Mouse (Mus musculus) cerebellum, adult 2 months (tissue): Measurements from ENCODE around the gene Plbd1.

ENCODE experiments used
- CTCF ChIP-seq: fragments of 200-500 bp; IDR thresholded peaks from 2 replicates; pipeline ENCODE4 v1.5.1; 2011; ENCODE audit warnings: low read depth, mild to moderate bottlenecking, control low read depth, low read length, moderate library complexity, borderline replicate concordance; ENCODE audit not compliant: insufficient read depth
- POLR2A ChIP-seq: fragments of 200-500 bp; IDR thresholded peaks from 2 replicates; pipeline ENCODE4 v1.6.1; 2011; ENCODE audit warnings: low read length, control low read depth, borderline replicate concordance; ENCODE audit not compliant: insufficient read depth

DNA sequence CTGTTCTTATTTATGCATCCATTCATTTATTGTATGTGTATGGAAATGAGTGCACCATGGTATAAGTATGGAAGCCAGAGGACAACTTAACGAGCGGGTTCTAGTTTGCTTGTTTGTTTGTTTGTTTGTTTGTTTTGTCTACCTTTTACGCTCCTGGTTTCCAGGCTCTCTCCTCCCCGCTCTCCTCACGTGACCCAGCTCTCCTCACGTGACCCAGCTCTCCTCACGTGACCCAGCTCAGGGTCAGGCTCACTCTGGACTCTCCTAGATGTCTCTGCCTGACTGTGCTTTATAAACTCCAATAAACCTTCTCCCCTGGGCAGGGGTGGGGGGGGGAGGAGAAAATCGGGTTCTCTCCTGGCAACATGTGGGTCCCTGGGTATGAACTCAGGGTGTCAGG is 11.1 kb downstream of the Plbd1 start:
- TF ChIP-seq CTCF: no peak
- no peak for TF ChIP-seq POLR2A
